Mouse (Mus musculus) midbrain, postnatal 0 days (tissue): ENCODE data around the gene Mrps2. TPM values are rescaled to one million over a fixed set of nuclear protein-coding genes. Genes with fewer than 3 reads are reported as not detected.

Experiments
- ATAC-seq: fragments of 200-750 bp; cut with Nextera tagmentation; 2 replicates; pipeline ENCODE4 v1.8.0; 2017; ENCODE audit warnings: moderate number of reproducible peaks, mild to moderate bottlenecking, moderate TSS enrichment, moderate library complexity; ENCODE audit not compliant: low FRiP score
- DNase-seq: peaks from one replicate; pipeline ENCODE4 v3.0.0-alpha.2; 2015; ENCODE audit warnings: low spot score
- H3K27ac ChIP-seq: fragments of 300-500 bp; sonication (generic); 2 replicates; pipeline ENCODE4 v1.5.1; 2014; ENCODE audit warnings: low read depth, mild to moderate bottlenecking, low read length, mixed read lengths
- H3K27me3 ChIP-seq: fragments of 300-500 bp; sonication (generic); 2 replicates; pipeline ENCODE4 v1.6.1; 2014; ENCODE audit warnings: low read length, control low read depth, mixed read lengths; ENCODE audit not compliant: insufficient read depth
- H3K36me3 ChIP-seq: fragments of 300-500 bp; sonication (generic); 2 replicates; pipeline ENCODE4 v1.6.1; 2014; ENCODE audit warnings: low read length, control low read depth, mixed read lengths; ENCODE audit not compliant: insufficient read depth
- H3K4me1 ChIP-seq: fragments of 300-500 bp; sonication (generic); 2 replicates; pipeline ENCODE4 v1.6.1; 2014; ENCODE audit warnings: mild to moderate bottlenecking, control low read depth, antibody characterized with exemption, low read length, mixed read lengths; ENCODE audit not compliant: insufficient read depth
- H3K4me2 ChIP-seq: fragments of 300-500 bp; sonication (generic); 2 replicates; pipeline ENCODE4 v1.6.1; 2014; ENCODE audit warnings: low read depth, mild to moderate bottlenecking, low read length, mixed read lengths; ENCODE audit not compliant: poor library complexity, severe bottlenecking
- H3K4me3 ChIP-seq: fragments of 300-500 bp; sonication (generic); 2 replicates; pipeline ENCODE4 v1.5.1; 2014; ENCODE audit warnings: low read depth, mild to moderate bottlenecking, low read length, moderate library complexity
- H3K9ac ChIP-seq: fragments of 300-500 bp; sonication (generic); replicated peaks from 2 replicates; pipeline ENCODE4 v1.6.1; 2014; ENCODE audit warnings: mild to moderate bottlenecking, low read length, moderate library complexity, mixed read lengths; ENCODE audit not compliant: poor library complexity, severe bottlenecking
- H3K9me3 ChIP-seq: fragments of 300-500 bp; sonication (generic); 2 replicates; pipeline ENCODE4 v1.6.1; 2016; ENCODE audit warnings: low read length, control low read depth
- CTCF ChIP-seq: IDR thresholded peaks from 2 replicates; pipeline ENCODE4 v1.5.1; 2016; ENCODE audit warnings: antibody characterized with exemption, mild to moderate bottlenecking
- WGBS: fragments of 180-500 bp; shearing (Covaris S2); extraction: QIAGEN DNeasy Blood & Tissue Kit; methylation state at CpG from one replicate; pipeline ENCODE4 v1.1.7; 2014; 5-methylcytosine and 5-hydroxymethylcytosine counted together
- polyA plus RNA-seq: library from polyadenylated mRNA; unstranded; fragments of >200 nt; fragmentation: Nextera tagmentation; extraction: Ambion mirVana; gene quantifications from 2 replicates; pipeline ENCODE4 v1.2.1, GENCODE M21; 2015
- total RNA-seq: library from RNA; depleted of rRNA; stranded (reverse); fragments of >200 nt; gene quantifications from 2 replicates; pipeline ENCODE4 v1.2.3, GENCODE M21; 2014

Gene Mrps2
- total and polyA plus RNA-seq, 2 experiments from 2014 or later, result 27.7 to 38.3 TPM

- Histone ChIP-seq H3K9ac (no peak overlapping the region), H3K4me1 (no peaks in the 10 kb centered on the region), H3K27me3 (no peaks in the 10 kb centered on the region), H3K4me3 (no peak overlapping the region), H3K27ac (no peak overlapping the region), H3K4me2 (no peak overlapping the region), H3K9me3 (no peaks in the 10 kb centered on the region), H3K36me3 (no peaks in the 10 kb centered on the region)
- WGBS, result no CpG with 5 or more reads among the region's 2 CpGs
- no peak for DNase-seq
- no peak for TF ChIP-seq CTCF
- ATAC-seq, result no peak
Measured at GRCm38 (mm10) chr2:28433512-28433911, 34.4 kb upstream of the Mrps2 start.

GRCm38 (mm10) chr2:28435401-28435800 is 32.5 kb upstream of the Mrps2 start:
- no peaks in the 10 kb centered on the region for H3K36me3 ChIP-seq
- no peak overlapping the region for H3K4me2 ChIP-seq
- TF ChIP-seq CTCF, result no peak
- no peak overlapping the region for H3K9ac ChIP-seq
- no peak overlapping the region for H3K4me3 ChIP-seq
- no peaks in the 10 kb centered on the region for H3K4me1 ChIP-seq
- DNase-seq (no peak), ATAC-seq (no peak)
- WGBS, result 90% methylated on average over 11 of the region's 11 CpGs
- no peaks in the 10 kb centered on the region for H3K9me3 ChIP-seq
- no peaks in the 10 kb centered on the region for H3K27me3 ChIP-seq
- no peak overlapping the region for H3K27ac ChIP-seq

GRCm38 (mm10) chr2:28440842-28441241 is 27.0 kb upstream of the Mrps2 start:
- Histone ChIP-seq H3K9ac (no peak overlapping the region), H3K4me3 (no peak overlapping the region), H3K36me3 (no peaks in the 10 kb centered on the region), H3K9me3 (no peaks in the 10 kb centered on the region), H3K4me1 (no peaks in the 10 kb centered on the region), H3K27ac (no peak overlapping the region), H3K27me3 (no peaks in the 10 kb centered on the region), H3K4me2 (no peak overlapping the region)
- ATAC-seq, result no peak
- no peak for DNase-seq
- 74% methylated on average over 6 of the region's 6 CpGs for WGBS
- TF ChIP-seq CTCF, result no peak

GRCm38 (mm10) chr2:28445082-28445481 is 22.8 kb upstream of the Mrps2 start:
- H3K4me1 ChIP-seq, result peaks cover 4% of the 10 kb centered on the region
- H3K27ac ChIP-seq, result no peak overlapping the region
- H3K4me2 ChIP-seq, result no peak overlapping the region
- H3K9me3 ChIP-seq, result no peaks in the 10 kb centered on the region
- DNase-seq, result no peak
- no peak for TF ChIP-seq CTCF
- no peak for ATAC-seq
- H3K9ac ChIP-seq, result no peak overlapping the region
- H3K36me3 ChIP-seq, result peaks cover 3% of the 10 kb centered on the region; the same call in 1 of the 2 replicates
- H3K4me3 ChIP-seq, result no peak overlapping the region
- no peaks in the 10 kb centered on the region for H3K27me3 ChIP-seq
- 84% methylated on average over 4 of the region's 4 CpGs for WGBS

GRCm38 (mm10) chr2:28446181-28446514 is 21.7 kb upstream of the Mrps2 start:
- no peaks in the 10 kb centered on the region for H3K9me3 ChIP-seq
- peaks cover 4% of the 10 kb centered on the region for H3K4me1 ChIP-seq
- 4% methylated on average over 5 of the region's 5 CpGs for whole genome bisulfite sequencing
- DNase-seq (no peak), ATAC-seq (0 out of 2 replicates have a peak, but pooled peaks have one; percentile 2)
- H3K36me3 ChIP-seq, result peaks cover 13% of the 10 kb centered on the region; the same call in 1 of the 2 replicates
- H3K4me3 ChIP-seq, result peak overlapping the region; percentile 76
- no peaks in the 10 kb centered on the region for H3K27me3 ChIP-seq
- peak overlapping the region; percentile 90 for H3K27ac ChIP-seq
- no peak for TF ChIP-seq CTCF
- H3K9ac ChIP-seq, result peak overlapping the region; percentile 86
- peak overlapping the region; percentile 93 for H3K4me2 ChIP-seq

GRCm38 (mm10) chr2:28446515-28447314 is 21.2 kb upstream of the Mrps2 start, which contains the start of gene Ppp1r26:
Gene Ppp1r26 (plus strand): TSS chr2:28446800.
- Histone ChIP-seq H3K4me3 (peak within 1 kb of the TSS; percentile 76), H3K9ac (peak within 1 kb of the TSS; percentile 86), H3K4me1 (peaks cover 4% of the 10 kb centered on the region), H3K27me3 (no peaks in the 10 kb centered on the region), H3K4me2 (peak within 1 kb of the TSS; percentile 93), H3K36me3 (peaks cover 18% of the 10 kb centered on the region), H3K9me3 (no peaks in the 10 kb centered on the region), H3K27ac (peak within 1 kb of the TSS; percentile 90)
- WGBS, result under 1% methylated on average over 63 of the region's 118 CpGs
- DNase-seq (peak; percentile 61), ATAC-seq (peak; percentile 65)
- TF ChIP-seq CTCF, result no peak
